Mouse (Mus musculus) hindbrain, embryonic 11.5 days (tissue): ENCODE measurements around the gene 1700030K09Rik. TPM values are rescaled to one million over a fixed set of nuclear protein-coding genes. Genes with fewer than 3 reads are reported as not detected.

Source experiments
- ATAC-seq: fragments of 200-750 bp; cut with Nextera tagmentation; 2 replicates; pipeline ENCODE4 v1.8.0; 2017; ENCODE audit warnings: mild to moderate bottlenecking, moderate TSS enrichment, moderate library complexity; ENCODE audit not compliant: low FRiP score
- DNase-seq: peaks from one replicate; pipeline ENCODE4 v3.0.0-alpha.2; 2015; ENCODE audit warnings: low spot score
- H3K27ac ChIP-seq: fragments of 300-500 bp; sonication (generic); 2 replicates; pipeline ENCODE4 v1.5.1; 2014; ENCODE audit warnings: mild to moderate bottlenecking, low read depth, low read length
- H3K27me3 ChIP-seq: fragments of 300-500 bp; sonication (generic); 2 replicates; pipeline ENCODE4 v1.6.1; 2014; ENCODE audit warnings: mild to moderate bottlenecking, low read length, moderate library complexity, mixed read lengths; ENCODE audit not compliant: control insufficient read depth, insufficient read depth
- H3K36me3 ChIP-seq: fragments of 300-500 bp; sonication (generic); 2 replicates; pipeline ENCODE4 v1.6.1; 2014; ENCODE audit warnings: mild to moderate bottlenecking, low read length, moderate library complexity, mixed read lengths; ENCODE audit not compliant: control insufficient read depth, insufficient read depth
- H3K4me1 ChIP-seq: fragments of 300-500 bp; sonication (generic); replicated peaks from 2 replicates; pipeline ENCODE4 v1.6.1; 2014; ENCODE audit warnings: low read length, mixed read lengths; ENCODE audit not compliant: control insufficient read depth, insufficient read depth
- H3K4me2 ChIP-seq: fragments of 300-500 bp; sonication (generic); replicated peaks from 2 replicates; pipeline ENCODE4 v1.6.1; 2014; ENCODE audit warnings: mild to moderate bottlenecking, low read depth, low read length
- H3K4me3 ChIP-seq: fragments of 300-500 bp; sonication (generic); 2 replicates; pipeline ENCODE4 v1.5.1; 2014; ENCODE audit warnings: low read depth, low read length
- H3K9ac ChIP-seq: fragments of 300-500 bp; sonication (generic); 2 replicates; pipeline ENCODE4 v1.6.1; 2014; ENCODE audit warnings: low read depth, low read length
- H3K9me3 ChIP-seq: fragments of 300-500 bp; sonication (generic); 2 replicates; pipeline ENCODE4 v1.6.1; 2016; ENCODE audit warnings: low read length; ENCODE audit not compliant: control insufficient read depth
- WGBS: fragments of 180-500 bp; shearing (Covaris S2); extraction: QIAGEN DNeasy Blood & Tissue Kit; methylation state at CpG from one replicate; pipeline ENCODE4 v1.1.7; 2014; 5-methylcytosine and 5-hydroxymethylcytosine counted together
- polyA plus RNA-seq: library from polyadenylated mRNA; unstranded; fragments of >200 nt; fragmentation: Nextera tagmentation; extraction: Ambion mirVana; gene quantifications from 2 replicates; pipeline ENCODE4 v1.2.1, GENCODE M21; 2014

Gene 1700030K09Rik
- polyA plus RNA-seq, 1 experiment from 2014 or later, result 11.4 TPM

DNA sequence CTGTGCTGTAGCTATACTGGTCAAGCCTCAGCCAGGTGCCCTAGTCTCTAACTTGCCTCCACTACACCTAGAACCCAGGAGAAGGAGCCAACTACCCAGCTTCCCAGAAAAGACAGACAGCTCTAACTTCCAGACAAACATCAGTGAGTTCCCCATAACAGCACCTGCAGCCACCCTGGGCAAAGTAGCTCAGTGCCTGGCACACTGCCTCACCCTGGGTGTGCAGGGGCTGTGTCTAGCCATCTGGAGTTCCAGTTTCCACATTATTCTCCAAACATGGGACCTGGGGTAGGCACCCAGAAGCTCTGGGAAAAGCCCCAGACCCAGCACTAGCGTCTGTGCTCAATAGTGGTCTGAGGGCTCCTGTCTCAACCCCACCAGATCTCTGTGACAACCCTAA, 63.8 kb downstream of the 1700030K09Rik start:
- WGBS, result 75% methylated on average over 1 of the region's 1 CpGs
- ATAC-seq, result no peak
- Histone ChIP-seq H3K27me3 (no peaks in the 10 kb centered on the region), H3K4me1 (no peaks in the 10 kb centered on the region), H3K4me3 (no peak overlapping the region), H3K36me3 (no peaks in the 10 kb centered on the region), H3K9ac (no peak overlapping the region), H3K9me3 (no peaks in the 10 kb centered on the region), H3K4me2 (no peak overlapping the region), H3K27ac (no peak overlapping the region)
- DNase-seq, result no peak

Other genes starting within 250 kb of the 1700030K09Rik start
- gene Cib3, start 231.0 kb upstream of the 1700030K09Rik start, polyA plus RNA-seq, result not detected in 2 replicates
- gene Gm11034, start 230.2 kb upstream of the 1700030K09Rik start, polyA plus RNA-seq, result not detected in 2 replicates
- 75.9 and 78.9 TPM in 2 replicates for gene Fam32a, start 224.2 kb upstream of the 1700030K09Rik start, polyA plus RNA-seq
- gene Ap1m1, start 203.9 kb upstream of the 1700030K09Rik start, polyA plus RNA-seq, result 174 and 175 TPM in 2 replicates
- 32.2 and 35.1 TPM in 2 replicates for gene Gm10282, start 138.6 kb upstream of the 1700030K09Rik start, polyA plus RNA-seq
- 4.4 and 4.8 TPM in 2 replicates for gene Klf2, start 124.8 kb upstream of the 1700030K09Rik start, polyA plus RNA-seq
- gene Eps15l1, start 22.4 kb upstream of the 1700030K09Rik start, polyA plus RNA-seq, result 73.4 and 75.9 TPM in 2 replicates
- 0.74 and 1.3 TPM in 2 replicates for gene Calr3, start within 50 bp of the 1700030K09Rik start, polyA plus RNA-seq
- gene Cherp, start 31.3 kb downstream of the 1700030K09Rik start, polyA plus RNA-seq, result 49.8 and 53.0 TPM in 2 replicates
- gene Slc35e1, start 48.7 kb downstream of the 1700030K09Rik start, polyA plus RNA-seq, result 10.7 and 13.0 TPM in 2 replicates
- 11.2 and 13.0 TPM in 2 replicates for gene Med26, start 104.4 kb downstream of the 1700030K09Rik start, polyA plus RNA-seq
- gene Smim7, start 127.2 kb downstream of the 1700030K09Rik start, polyA plus RNA-seq, result 126 and 136 TPM in 2 replicates
- gene Tmem38a, start 128.2 kb downstream of the 1700030K09Rik start, polyA plus RNA-seq, result 9.6 and 10.2 TPM in 2 replicates
- gene Nwd1, start 202.8 kb downstream of the 1700030K09Rik start, polyA plus RNA-seq, result 0.03 TPM in 1 of 2 replicates, not detected in the other